Mouse (Mus musculus): ENCODE data around the gene Fam136a.
"Not testable (repeated sequence)": the region's sequence is repeated elsewhere in the genome, so short reads cannot be mapped to it uniquely, and the experiment has no call there.

Gene Fam136a

GRCm38 (mm10) chr6:86365371-86366124 lies at the start of gene Fam136a:
TSS of gene Fam136a (plus strand) at chr6:86365646.
- DNase-seq: peak; percentile 94

- DNase-seq: no peak
Measured at GRCm38 (mm10) chr6:86317066-86317465, 48.4 kb upstream of the Fam136a start.

DNA sequence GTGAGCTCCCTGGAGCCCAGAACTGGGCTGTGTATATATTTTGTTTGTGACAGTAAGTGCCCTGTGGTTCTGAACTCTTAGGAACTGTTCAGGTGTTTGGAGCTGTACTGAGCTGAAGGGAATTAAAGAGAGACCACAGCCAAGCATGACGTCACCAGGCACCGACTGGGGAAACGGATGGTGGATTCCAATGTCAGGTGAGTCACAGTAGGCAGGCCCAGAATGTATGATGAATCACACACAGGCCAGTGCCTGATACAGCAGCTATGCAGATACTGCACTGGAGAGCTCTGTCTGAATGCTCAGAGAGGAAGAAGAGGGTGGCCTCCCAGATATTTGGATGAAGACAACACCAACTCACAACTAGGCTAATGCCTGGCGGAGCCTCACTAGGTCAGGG lies 46.6 kb upstream of the Fam136a start:
- DNase-seq: no peak

DNA sequence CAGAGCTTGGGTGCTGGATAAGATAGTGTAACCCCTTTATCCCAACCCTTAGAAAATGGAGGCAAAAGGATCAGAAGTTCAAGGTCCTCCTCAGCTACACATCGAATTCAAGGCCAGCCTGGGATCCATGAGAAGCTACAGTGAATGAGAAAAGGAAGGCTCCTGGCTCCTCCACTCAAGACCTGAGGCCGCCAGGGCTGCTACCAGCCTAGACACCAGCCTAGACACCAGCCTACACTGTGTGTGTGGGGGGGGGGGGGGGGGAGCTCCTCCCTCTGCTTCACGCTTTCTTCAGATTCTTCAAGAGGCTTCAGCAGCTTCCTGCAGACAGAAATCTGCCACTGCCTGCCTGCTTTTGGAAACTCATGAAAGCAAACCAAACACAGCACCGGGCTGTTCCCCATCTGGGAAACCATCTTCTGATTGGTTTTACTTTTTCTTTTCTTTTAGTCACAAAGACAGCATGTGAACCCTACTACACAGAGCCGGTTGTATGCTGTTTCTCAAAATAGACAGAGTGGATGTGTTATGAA lies 43.3 kb upstream of the Fam136a start:
- no peak for DNase-seq

- no peak for DNase-seq
Measured at GRCm38 (mm10) chr6:86322991-86323390, 42.5 kb upstream of the Fam136a start.

DNA sequence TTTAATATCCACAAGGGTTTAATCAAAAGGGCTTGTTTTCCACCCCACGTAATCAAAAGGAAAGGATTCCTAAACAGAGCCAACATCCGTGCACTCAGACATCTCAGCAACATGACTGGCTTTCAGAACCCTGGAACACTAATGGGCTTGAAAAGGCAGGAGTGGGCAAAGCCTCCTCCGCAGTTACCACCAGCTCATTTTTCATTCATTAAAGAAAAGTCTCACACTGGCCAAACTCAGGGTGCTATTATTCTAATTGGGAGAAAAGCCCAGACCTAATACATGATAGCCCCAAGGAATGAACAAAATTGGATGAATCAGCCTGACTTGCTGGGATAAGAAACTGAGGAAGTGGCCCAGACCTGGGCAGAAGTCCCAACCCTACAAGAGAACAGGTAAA lies 41.0 kb upstream of the Fam136a start:
- no peak for DNase-seq

- DNase-seq: no peak
Measured at GRCm38 (mm10) chr6:86325646-86326045, 39.8 kb upstream of the Fam136a start.

GRCm38 (mm10) chr6:86326866-86327265 lies 38.6 kb upstream of the Fam136a start:
- DNase-seq: no peak

GRCm38 (mm10) chr6:86328369-86328768 lies 37.1 kb upstream of the Fam136a start:
- no peak for DNase-seq

GRCm38 (mm10) chr6:86329943-86330342 lies 35.5 kb upstream of the Fam136a start:
- DNase-seq: no peak

GRCm38 (mm10) chr6:86335121-86335849 lies 30.2 kb upstream of the Fam136a start:
- no peak for DNase-seq

DNA sequence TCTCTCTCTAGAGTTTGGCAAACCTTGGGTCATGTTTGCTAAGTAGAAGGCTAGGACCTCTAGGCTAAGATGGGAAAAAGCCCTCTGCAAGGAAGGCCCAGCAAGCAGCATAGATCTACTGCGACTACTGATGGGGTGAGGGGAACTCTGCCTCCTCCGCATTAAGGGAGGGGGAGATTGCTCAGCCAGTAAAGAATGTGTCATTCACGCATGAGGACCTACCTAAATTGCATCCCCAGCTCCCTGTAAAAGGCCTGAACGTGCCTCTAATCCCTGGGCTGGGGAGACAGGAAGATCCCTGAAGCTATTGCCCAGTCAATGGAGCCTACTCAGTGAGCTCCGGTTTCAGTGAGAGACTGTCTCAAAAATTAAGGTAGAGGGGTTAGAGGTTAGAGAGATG lies 29.6 kb upstream of the Fam136a start:
- no peak for DNase-seq

GRCm38 (mm10) chr6:86336340-86336739 lies 29.1 kb upstream of the Fam136a start:
- not testable (repeated sequence) for DNase-seq

- DNase-seq: no peak
Measured at GRCm38 (mm10) chr6:86343656-86344055, 21.8 kb upstream of the Fam136a start.

GRCm38 (mm10) chr6:86346063-86346462 lies 19.4 kb upstream of the Fam136a start:
- no peak for DNase-seq

DNA sequence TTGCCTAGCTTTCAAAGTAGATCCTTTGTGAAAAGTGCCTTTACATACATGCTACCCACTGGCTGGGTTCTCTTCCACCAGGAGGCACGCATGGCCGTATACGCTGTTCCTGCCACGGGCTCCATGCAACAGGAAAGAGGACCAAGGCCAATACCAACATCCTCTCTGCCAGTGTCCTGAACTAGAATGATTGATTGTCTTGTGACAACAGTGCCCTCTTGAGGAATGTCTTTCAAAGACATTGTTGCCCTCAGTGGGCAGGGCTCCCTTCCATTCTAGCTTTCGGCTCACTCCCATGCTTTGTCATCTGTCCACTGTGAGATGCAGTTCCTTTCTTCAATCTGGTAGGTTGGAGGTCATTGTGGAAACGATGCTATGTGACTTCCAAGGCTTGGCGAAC lies 16.2 kb upstream of the Fam136a start:
- no peak for DNase-seq

GRCm38 (mm10) chr6:86354948-86355347 lies 10.5 kb upstream of the Fam136a start:
- DNase-seq: no peak

- peak; percentile 50 to 59 for DNase-seq
Measured at GRCm38 (mm10) chr6:86356956-86357355, 8.5 kb upstream of the Fam136a start.

DNA sequence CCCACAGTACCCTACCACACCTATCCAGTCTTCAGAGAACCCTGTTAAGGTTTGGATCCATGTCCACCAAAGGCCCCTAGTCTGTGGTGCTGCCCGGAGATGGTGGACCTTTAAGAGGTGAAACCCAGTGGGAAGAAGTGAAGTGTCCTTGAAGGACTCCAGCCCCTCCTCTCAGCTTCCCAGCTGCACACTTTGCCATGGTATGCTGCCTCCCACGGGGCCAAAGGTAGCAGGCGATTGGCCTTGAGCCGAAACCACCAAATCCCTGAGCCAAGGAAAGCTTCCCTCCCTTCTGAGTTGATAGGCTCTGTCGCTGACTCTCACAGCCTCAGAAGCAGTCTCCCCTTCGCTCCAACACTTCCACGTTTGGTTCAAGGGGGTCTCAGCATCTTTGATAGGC lies 4.8 kb upstream of the Fam136a start:
- no peak for DNase-seq

GRCm38 (mm10) chr6:86361373-86361772 lies 4.1 kb upstream of the Fam136a start:
- no peak for DNase-seq

- peak; percentile 67 to 73 for DNase-seq
Measured at GRCm38 (mm10) chr6:86364442-86365141, 854 bp upstream of the Fam136a start.

GRCm38 (mm10) chr6:86366125-86366852 lies 843 bp downstream of the Fam136a start:
- peak in 1 of 2 experiments; percentile 30 for DNase-seq

DNA sequence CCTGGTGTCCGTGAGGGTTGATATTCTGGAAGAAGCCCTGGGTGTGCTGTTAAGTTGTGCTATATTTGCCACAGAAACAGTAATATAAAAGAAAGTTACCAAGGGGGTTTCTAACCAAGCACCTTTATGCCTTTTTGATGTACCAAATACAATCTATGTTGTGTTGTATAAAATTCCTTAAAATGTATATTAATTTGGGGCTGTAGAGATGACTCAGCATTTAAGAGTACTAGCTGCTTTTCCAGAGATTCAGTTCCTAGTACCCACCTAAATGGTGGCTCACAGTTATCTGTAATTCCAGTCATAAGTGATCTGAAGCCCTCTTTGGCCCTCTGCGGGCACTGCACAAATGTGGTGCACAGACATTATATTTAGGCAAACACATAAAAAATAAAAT lies 1.4 kb downstream of the Fam136a start:
- no peak for DNase-seq
